Mouse (Mus musculus) MEL (cell line): ENCODE data around the gene Pold3.
A peak's percentile ranks its signal among the peaks of the same experiment; 100 is the strongest.

Experiments
- BHLHE40 ChIP-seq: IDR thresholded peaks from 2 replicates; pipeline ENCODE4 v1.6.1; 2012; ENCODE audit warnings: low read depth, mild to moderate bottlenecking, inconsistent platforms, low read length, improper control_type of control experiment, borderline replicate concordance
- RAD21 ChIP-seq: IDR thresholded peaks from 2 replicates; pipeline ENCODE4 v1.6.1; 2011; ENCODE audit warnings: mild to moderate bottlenecking, low read depth, low read length, improper control_type of control experiment

DNA sequence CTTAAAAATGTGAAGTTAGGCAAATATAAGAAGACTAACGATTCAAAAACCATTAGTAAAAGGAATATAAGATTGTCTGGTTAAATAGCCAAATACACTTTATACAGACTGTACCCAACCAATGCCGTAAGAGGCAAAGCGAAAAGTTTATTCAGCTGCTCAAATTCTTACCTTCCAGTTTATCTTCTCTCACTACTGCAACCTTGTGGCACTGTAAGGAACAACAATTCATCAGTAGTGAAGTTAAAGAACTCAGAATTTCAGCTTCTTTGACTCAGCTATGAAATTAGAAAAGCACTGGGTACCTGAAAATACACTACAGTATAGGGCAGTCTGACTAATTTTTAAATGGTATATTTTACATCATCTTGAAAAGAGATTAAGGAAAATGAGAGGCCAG, 13.0 kb downstream of the Pold3 start:
- no peak for TF ChIP-seq BHLHE40
- peak; percentile 0; the same call in 1 of the 2 replicates for TF ChIP-seq RAD21
